Mouse (Mus musculus) lung, postnatal 0 days (tissue): Measurements from ENCODE around the gene Kifc3. TPM values are rescaled to one million over a fixed set of nuclear protein-coding genes. Genes with fewer than 3 reads are reported as not detected.
"Not testable (repeated sequence)": the region's sequence is repeated elsewhere in the genome, so short reads cannot be mapped to it uniquely, and the experiment has no call there.

Experiments used
- ATAC-seq: fragments of 200-750 bp; cut with Nextera tagmentation; 2 replicates; pipeline ENCODE4 v1.8.0; 2017; ENCODE audit warnings: moderate library complexity
- DNase-seq: peaks from one replicate; pipeline ENCODE4 v3.0.0-alpha.2; 2016; ENCODE audit warnings: low spot score
- H3K27ac ChIP-seq: fragments of 300-500 bp; sonication (generic); 2 replicates; pipeline ENCODE4 v1.5.1; 2014; ENCODE audit warnings: antibody characterized with exemption, mild to moderate bottlenecking, low read length, mixed read lengths
- H3K27me3 ChIP-seq: fragments of 300-500 bp; sonication (generic); replicated peaks from 2 replicates; pipeline ENCODE4 v1.6.1; 2014; ENCODE audit warnings: low read length, mixed read lengths; ENCODE audit not compliant: insufficient read depth
- H3K36me3 ChIP-seq: fragments of 300-500 bp; sonication (generic); 2 replicates; pipeline ENCODE4 v1.6.1; 2014; ENCODE audit warnings: low read length, mixed read lengths; ENCODE audit not compliant: insufficient read depth
- H3K4me1 ChIP-seq: fragments of 300-500 bp; sonication (generic); 2 replicates; pipeline ENCODE4 v1.6.1; 2014; ENCODE audit warnings: antibody characterized with exemption, low read depth, low read length, mixed read lengths; ENCODE audit not compliant: insufficient read depth
- H3K4me2 ChIP-seq: fragments of 300-500 bp; sonication (generic); replicated peaks from 2 replicates; pipeline ENCODE4 v1.6.1; 2014; ENCODE audit warnings: low read depth, mild to moderate bottlenecking, low read length, moderate library complexity, mixed read lengths
- H3K4me3 ChIP-seq: fragments of 300-500 bp; sonication (generic); 2 replicates; pipeline ENCODE4 v1.5.1; 2014; ENCODE audit warnings: low read depth, low read length
- H3K9ac ChIP-seq: fragments of 300-500 bp; sonication (generic); replicated peaks from 2 replicates; pipeline ENCODE4 v1.6.1; 2014; ENCODE audit warnings: low read depth, mild to moderate bottlenecking
- H3K9me3 ChIP-seq: fragments of 300-500 bp; sonication (generic); 2 replicates; pipeline ENCODE4 v1.6.1; 2016; ENCODE audit warnings: low read length, mixed read lengths
- CTCF ChIP-seq: IDR thresholded peaks from 2 replicates; pipeline ENCODE4 v1.5.1; 2016; ENCODE audit warnings: antibody characterized with exemption, mild to moderate bottlenecking
- EP300 ChIP-seq: IDR thresholded peaks from 2 replicates; pipeline ENCODE4 v1.6.1; 2016; ENCODE audit warnings: antibody characterized with exemption, mild to moderate bottlenecking, control low read depth
- WGBS: fragments of 180-500 bp; shearing (Covaris S2); extraction: QIAGEN DNeasy Blood & Tissue Kit; methylation state at CpG from one replicate; pipeline ENCODE4 v1.1.7; 2014; 5-methylcytosine and 5-hydroxymethylcytosine counted together
- polyA plus RNA-seq: library from polyadenylated mRNA; unstranded; fragments of >200 nt; fragmentation: Nextera tagmentation; extraction: Ambion mirVana; gene quantifications from 2 replicates; pipeline ENCODE4 v1.2.1, GENCODE M21; 2015

The Kifc3 gene
- polyA plus RNA-seq, 1 experiment from 2014 or later: 23.7 TPM

GRCm38 (mm10) chr8:95242826-95243571 is 40.4 kb upstream of the Kifc3 start:
- H3K9ac ChIP-seq: no peak overlapping the region
- no peaks in the 10 kb centered on the region for H3K27me3 ChIP-seq
- no peak overlapping the region for H3K4me3 ChIP-seq
- WGBS: 32% methylated on average over 12 of the region's 12 CpGs
- no peak overlapping the region for H3K4me2 ChIP-seq
- no peak overlapping the region for H3K27ac ChIP-seq
- DNase-seq (no peak), ATAC-seq (no peak)
- H3K9me3 ChIP-seq: no peaks in the 10 kb centered on the region
- no peaks in the 10 kb centered on the region for H3K36me3 ChIP-seq
- TF ChIP-seq EP300: no peak
- TF ChIP-seq CTCF: no peak
- no peaks in the 10 kb centered on the region for H3K4me1 ChIP-seq

- ATAC-seq (no peak), DNase-seq (no peak)
- 88% methylated on average over 26 of the region's 26 CpGs for WGBS
- H3K27ac ChIP-seq: no peak overlapping the region
- no peak overlapping the region for H3K4me3 ChIP-seq
- TF ChIP-seq CTCF (no peak), EP300 (no peak)
- H3K27me3 ChIP-seq: no peaks in the 10 kb centered on the region
- H3K9me3 ChIP-seq: no peaks in the 10 kb centered on the region
- no peaks in the 10 kb centered on the region for H3K4me1 ChIP-seq
- H3K36me3 ChIP-seq: no peaks in the 10 kb centered on the region
- H3K9ac ChIP-seq: no peak overlapping the region
- H3K4me2 ChIP-seq: no peak overlapping the region
These were observed 39.6 kb upstream of the Kifc3 start for GRCm38 (mm10) chr8:95242099-95242825.

GRCm38 (mm10) chr8:95235683-95236082 is 33.1 kb upstream of the Kifc3 start:
- H3K4me3 ChIP-seq: no peak overlapping the region
- TF ChIP-seq CTCF: peak; percentile 92
- no peak for TF ChIP-seq EP300
- no peak overlapping the region for H3K4me2 ChIP-seq
- no peaks in the 10 kb centered on the region for H3K27me3 ChIP-seq
- no peaks in the 10 kb centered on the region for H3K4me1 ChIP-seq
- no peak overlapping the region for H3K27ac ChIP-seq
- DNase-seq: peak; percentile 54
- no peaks in the 10 kb centered on the region for H3K9me3 ChIP-seq
- WGBS: 5% methylated on average over 3 of the region's 3 CpGs
- peak; percentile 17; the same call in 1 of the 2 replicates for ATAC-seq
- H3K9ac ChIP-seq: no peak overlapping the region
- no peaks in the 10 kb centered on the region for H3K36me3 ChIP-seq

GRCm38 (mm10) chr8:95230086-95230485 is 27.5 kb upstream of the Kifc3 start:
- not testable (repeated sequence) for H3K27ac ChIP-seq, H3K9ac ChIP-seq, H3K4me1 ChIP-seq, H3K4me3 ChIP-seq, H3K27me3 ChIP-seq, H3K36me3 ChIP-seq, H3K9me3 ChIP-seq, ATAC-seq, H3K4me2 ChIP-seq, DNase-seq
- 82% methylated on average over 9 of the region's 9 CpGs for WGBS

- 46% methylated on average over 2 of the region's 2 CpGs for WGBS
- H3K36me3 ChIP-seq: no peaks in the 10 kb centered on the region
- H3K4me1 ChIP-seq: no peaks in the 10 kb centered on the region
- H3K27ac ChIP-seq: no peak overlapping the region
- ATAC-seq: no peak
- no peak overlapping the region for H3K4me2 ChIP-seq
- TF ChIP-seq CTCF: no peak
- no peak for TF ChIP-seq EP300
- H3K4me3 ChIP-seq: no peak overlapping the region
- H3K9me3 ChIP-seq: no peaks in the 10 kb centered on the region
- H3K9ac ChIP-seq: no peak overlapping the region
- no peaks in the 10 kb centered on the region for H3K27me3 ChIP-seq
- no peak for DNase-seq
These were observed 24.5 kb upstream of the Kifc3 start for GRCm38 (mm10) chr8:95227151-95227468.

- ATAC-seq: no peak
- no peak overlapping the region for H3K9ac ChIP-seq
- no peaks in the 10 kb centered on the region for H3K27me3 ChIP-seq
- no peaks in the 10 kb centered on the region for H3K36me3 ChIP-seq
- WGBS: 51% methylated on average over 7 of the region's 7 CpGs
- H3K4me3 ChIP-seq: no peak overlapping the region
- no peak overlapping the region for H3K27ac ChIP-seq
- no peaks in the 10 kb centered on the region for H3K4me1 ChIP-seq
- H3K9me3 ChIP-seq: no peaks in the 10 kb centered on the region
- TF ChIP-seq CTCF (no peak), EP300 (no peak)
- H3K4me2 ChIP-seq: no peak overlapping the region
- DNase-seq: no peak
These were observed 23.9 kb upstream of the Kifc3 start for GRCm38 (mm10) chr8:95226251-95227150.
